Mouse (Mus musculus) mouse embryonic stem cell (cell line): ENCODE measurements around the gene AI837181.
"Not testable (repeated sequence)": the region's sequence is repeated elsewhere in the genome, so short reads cannot be mapped to it uniquely, and the experiment has no call there.

Experiments used
- in situ Hi-C, 2 experiments: fragments of 300-500 bp; cut with MboI; formaldehyde crosslinking; loops; 1 replicate in 1 of 2; 3 replicates in 1 of 2; pipeline ENCODE4 v1.14.3; 2019 to 2020; ENCODE audit warnings: low sequenced_read_pairs in 2 of 2, low pct_unique_long_range_greater_than_20kb in 1 of 2, mixed read lengths in 1 of 2; ENCODE audit not compliant: unreplicated experiment in 1 of 2

The AI837181 gene

GRCm38 (mm10) chr19:5424782-5425741 is at the start of gene AI837181, which contains the start of gene Drap1:
Gene AI837181, plus strand, starts transcription at chr19:5425144.
Gene Drap1, minus strand, starts transcription at chr19:5424979.
- in situ Hi-C loops = no loop called here

- in situ Hi-C loops = no loop called here
These were observed 47.5 kb upstream of the AI837181 start for GRCm38 (mm10) chr19:5377446-5377845.

- in situ Hi-C loops = no loop called here
These were observed 41.6 kb upstream of the AI837181 start for GRCm38 (mm10) chr19:5383326-5383725.

GRCm38 (mm10) chr19:5384715-5385114 is 40.2 kb upstream of the AI837181 start:
- in situ Hi-C loops = no loop called here

GRCm38 (mm10) chr19:5388011-5388441 is 36.9 kb upstream of the AI837181 start:
- in situ Hi-C loops = no loop called here

- in situ Hi-C loops = no loop called here
These were observed 36.2 kb upstream of the AI837181 start, which contains the start of gene Sart1 for GRCm38 (mm10) chr19:5388588-5389242. Gene Sart1, minus strand, starts transcription at chr19:5388703.

GRCm38 (mm10) chr19:5389647-5390046 is 35.3 kb upstream of the AI837181 start:
- in situ Hi-C loops = no loop called here

GRCm38 (mm10) chr19:5390416-5390815 is 34.5 kb upstream of the AI837181 start:
- in situ Hi-C loops = no loop called here

GRCm38 (mm10) chr19:5392892-5393291 is 32.1 kb upstream of the AI837181 start:
- in situ Hi-C loops = no loop called here

- in situ Hi-C loops = no loop called here
These were observed 30.8 kb upstream of the AI837181 start for GRCm38 (mm10) chr19:5394168-5394567.

- in situ Hi-C loops = no loop called here
These were observed 29.6 kb upstream of the AI837181 start for GRCm38 (mm10) chr19:5395371-5395770.

GRCm38 (mm10) chr19:5401073-5401472 is 23.9 kb upstream of the AI837181 start:
- in situ Hi-C loops = not testable (repeated sequence)

- in situ Hi-C loops = no loop called here
These were observed 22.7 kb upstream of the AI837181 start, which contains the start of gene Tsga10ip for GRCm38 (mm10) chr19:5402293-5402692. Gene Tsga10ip, minus strand, starts transcription at chr19:5402526.

- in situ Hi-C loops = no loop called here
These were observed 19.0 kb upstream of the AI837181 start for GRCm38 (mm10) chr19:5405924-5406323.

- in situ Hi-C loops = not testable (repeated sequence)
These were observed 18.3 kb upstream of the AI837181 start for GRCm38 (mm10) chr19:5406531-5407126.

- in situ Hi-C loops = no loop called here
These were observed 17.8 kb upstream of the AI837181 start for GRCm38 (mm10) chr19:5407133-5407532.

- in situ Hi-C loops = no loop called here
These were observed 16.6 kb upstream of the AI837181 start for GRCm38 (mm10) chr19:5408057-5409001.

- in situ Hi-C loops = no loop called here
These were observed 15.9 kb upstream of the AI837181 start for GRCm38 (mm10) chr19:5409068-5409467.
